Comparison of ENCODE assay signal across 9 mouse cellular contexts in genomic region chr19:53263859-53264733, GRCm38 (mm10). TPM values are rescaled to one million over a fixed set of nuclear protein-coding genes. Genes with fewer than 3 reads are reported as not detected.
A peak's percentile ranks its signal among the peaks of the same experiment; 100 is the strongest.
DNase-seq lines count a peak whose midpoint lies in the region; ATAC-seq lines count a peak whose summit lies in the region.
"Had no signal": no experiment of that assay in that cellular context is flagged by ENCODE, and none has a peak within 500 bp of the region (broad histone marks: within the 10 kb centered on the region; RNA-seq: fewer than 3 reads in every experiment).

No protein-coding gene starts in this region.

- no peak overlapping the region for H3K27ac ChIP-seq in neural tube, embryonic 11.5 days (ENCODE audit: low read depth, low read length)
- no peak overlapping the region for H3K27ac ChIP-seq in limb, embryonic 11.5 days (replicated peaks; ENCODE audit: low read depth, low read length)
- no peak overlapping the region for H3K27ac ChIP-seq in neural tube, embryonic 13.5 days (replicated peaks)
- H3K27ac ChIP-seq: limb, embryonic 15.5 days had no signal

- H3K4me2 ChIP-seq in neural tube, embryonic 11.5 days (ENCODE audit: low read depth) = peak overlapping the region; percentile 29; the same call in 1 of the 2 replicates
- H3K4me2 ChIP-seq in limb, embryonic 11.5 days (ENCODE audit: low read depth, severe bottlenecking) = no peak overlapping the region
- peak overlapping the region; percentile 37 for H3K4me2 ChIP-seq in neural tube, embryonic 13.5 days
- H3K4me2 ChIP-seq: limb, embryonic 15.5 days had no signal

- H3K9me3 ChIP-seq in neural tube, embryonic 11.5 days (ENCODE audit: control insufficient read depth, low read length) = no peaks in the 10 kb centered on the region
- no peaks in the 10 kb centered on the region for H3K9me3 ChIP-seq in limb, embryonic 11.5 days (ENCODE audit: control insufficient read depth, low read length)
- no peaks in the 10 kb centered on the region for H3K9me3 ChIP-seq in neural tube, embryonic 13.5 days
- H3K9me3 ChIP-seq: limb, embryonic 15.5 days had no signal

- 34% methylated on average over 23 of the region's 23 CpGs for WGBS in neural tube, embryonic 11.5 days
- WGBS in limb, embryonic 11.5 days = 42% methylated on average over 21 of the region's 23 CpGs
- WGBS in neural tube, embryonic 13.5 days = 25% methylated on average over 22 of the region's 23 CpGs

- H3K36me3 ChIP-seq in neural tube, embryonic 11.5 days (ENCODE audit: control insufficient read depth, insufficient read depth, low read length) = no peaks in the 10 kb centered on the region
- no peaks in the 10 kb centered on the region for H3K36me3 ChIP-seq in limb, embryonic 11.5 days (ENCODE audit: control insufficient read depth, insufficient read depth, low read length)
- no peaks in the 10 kb centered on the region for H3K36me3 ChIP-seq in neural tube, embryonic 13.5 days
- H3K36me3 ChIP-seq: limb, embryonic 15.5 days had no signal

- peak overlapping the region; percentile 29; the same call in 1 of the 2 replicates for H3K9ac ChIP-seq in neural tube, embryonic 11.5 days (ENCODE audit: low read length)
- no peak overlapping the region for H3K9ac ChIP-seq in limb, embryonic 11.5 days (ENCODE audit: low read length)
- no peak overlapping the region for H3K9ac ChIP-seq in neural tube, embryonic 13.5 days
- H3K9ac ChIP-seq: limb, embryonic 15.5 days had no signal

- H3K27me3 ChIP-seq in neural tube, embryonic 11.5 days (ENCODE audit: control insufficient read depth, insufficient read depth, low read length) = no peaks in the 10 kb centered on the region
- no peaks in the 10 kb centered on the region for H3K27me3 ChIP-seq in limb, embryonic 11.5 days (ENCODE audit: control insufficient read depth, insufficient read depth, low read length)
- no peaks in the 10 kb centered on the region for H3K27me3 ChIP-seq in neural tube, embryonic 13.5 days
- H3K27me3 ChIP-seq: limb, embryonic 15.5 days had no signal

- no peaks in the 10 kb centered on the region for H3K4me1 ChIP-seq in neural tube, embryonic 11.5 days (ENCODE audit: control insufficient read depth, insufficient read depth, low read length)
- H3K4me1 ChIP-seq in limb, embryonic 11.5 days (ENCODE audit: control insufficient read depth, insufficient read depth, low read length) = no peaks in the 10 kb centered on the region
- peaks cover 23% of the 10 kb centered on the region for H3K4me1 ChIP-seq in neural tube, embryonic 13.5 days (replicated peaks)

- ATAC-seq in neural tube, embryonic 11.5 days (ENCODE audit: insufficient read depth, low FRiP score, low TSS enrichment) = no peak
- no peak for ATAC-seq in limb, embryonic 11.5 days (ENCODE audit: insufficient number of reproducible peaks, low FRiP score, low TSS enrichment, low read depth)
- no peak; the same call in 1 of the 2 replicates for ATAC-seq in neural tube, embryonic 13.5 days (ENCODE audit: low read depth)

- peak; percentile 47 for DNase-seq in neural tube, embryonic 11.5 days (ENCODE audit: low spot score)
- DNase-seq in neural tube, embryonic 10.5 days (ENCODE audit: extremely low spot score, low spot score) = no peak
- DNase-seq in embryo, embryonic 9.5 days (ENCODE audit: extremely low spot score) = peak; percentile 31
- peak; percentile 29 for DNase-seq in limb, embryonic 11.5 days (ENCODE audit: low spot score)
- no peak for DNase-seq in left cerebral cortex, adult 11 months (ENCODE audit: low spot score)
- DNase-seq in ovary, postnatal 10 days (ENCODE audit: low spot score) = no peak
- DNase-seq in urinary bladder, adult 18-20 months (ENCODE audit: low spot score in 2 of 2) = no peak

- H3K4me3 ChIP-seq in neural tube, embryonic 11.5 days (ENCODE audit: low read depth, low read length) = no peak overlapping the region
- H3K4me3 ChIP-seq in limb, embryonic 11.5 days (ENCODE audit: low read depth, low read length) = no peak overlapping the region
- peak overlapping the region; percentile 5; the same call in 1 of the 2 replicates for H3K4me3 ChIP-seq in neural tube, embryonic 13.5 days
- H3K4me3 ChIP-seq: limb, embryonic 15.5 days had no signal

RNA-seq across cellular contexts. Expression of gene Mxi1, which starts 46.2 kb away (rescaled TPM):
- polyA plus RNA-seq in neural tube, embryonic 11.5 days (2014; fragmentation: Nextera tagmentation; extraction: Ambion mirVana) = 56.4 and 58.4 TPM in 2 replicates
- polyA plus RNA-seq in limb, embryonic 11.5 days (2014; fragmentation: Nextera tagmentation; extraction: Ambion mirVana) = 41.5 and 41.6 TPM in 2 replicates
- 59.8 and 66.5 TPM in 2 replicates for polyA plus RNA-seq in neural tube, embryonic 13.5 days (2015; fragmentation: Nextera tagmentation; extraction: Ambion mirVana)

Comparison
In these comparisons a context has a peak if more than half of its experiments do, and no peak if none do; other contexts are left out.
1. DNase-seq: peak in neural tube, embryonic 11.5 days (single experiment), embryo, embryonic 9.5 days (single experiment) and limb, embryonic 11.5 days (single experiment); none in neural tube, embryonic 10.5 days (single experiment), left cerebral cortex, adult 11 months (single experiment), ovary, postnatal 10 days (single experiment) and urinary bladder, adult 18-20 months (0 of 2).